Mouse (Mus musculus) heart, embryonic 15.5 days (tissue): ENCODE data around the gene Kif26b. TPM values are rescaled to one million over a fixed set of nuclear protein-coding genes. Genes with fewer than 3 reads are reported as not detected.

Source experiments
- ATAC-seq: fragments of 200-750 bp; cut with Nextera tagmentation; replicated peaks from 2 replicates; pipeline ENCODE4 v1.8.0; 2017; ENCODE audit warnings: low read depth, moderate TSS enrichment; ENCODE audit not compliant: insufficient number of reproducible peaks, insufficient read depth, low FRiP score
- H3K27ac ChIP-seq: fragments of 300-500 bp; sonication (generic); 2 replicates; pipeline ENCODE4 v1.5.1; 2015; ENCODE audit warnings: mild to moderate bottlenecking, inconsistent platforms
- H3K27me3 ChIP-seq: fragments of 300-500 bp; sonication (generic); 2 replicates; pipeline ENCODE4 v1.6.1; 2015; ENCODE audit warnings: inconsistent platforms
- H3K36me3 ChIP-seq: fragments of 300-500 bp; sonication (generic); 2 replicates; pipeline ENCODE4 v1.6.1; 2015; ENCODE audit warnings: mild to moderate bottlenecking, inconsistent platforms
- H3K4me1 ChIP-seq: fragments of 300-500 bp; sonication (generic); replicated peaks from 2 replicates; pipeline ENCODE4 v1.6.1; 2015; ENCODE audit warnings: inconsistent platforms
- H3K4me2 ChIP-seq: fragments of 300-500 bp; sonication (generic); 2 replicates; pipeline ENCODE4 v1.6.1; 2015; ENCODE audit warnings: inconsistent platforms, mild to moderate bottlenecking, moderate library complexity
- H3K4me3 ChIP-seq: fragments of 300-500 bp; sonication (generic); 2 replicates; pipeline ENCODE4 v1.5.1; 2015; ENCODE audit warnings: mild to moderate bottlenecking, inconsistent platforms
- H3K9ac ChIP-seq: fragments of 300-500 bp; sonication (generic); 2 replicates; pipeline ENCODE4 v1.6.1; 2015; ENCODE audit warnings: mild to moderate bottlenecking, inconsistent platforms
- H3K9me3 ChIP-seq: fragments of 300-500 bp; sonication (generic); replicated peaks from 2 replicates; pipeline ENCODE4 v1.6.1; 2016; ENCODE audit warnings: inconsistent platforms
- WGBS: fragments of 180-500 bp; shearing (Covaris S2); methylation state at CpG from one replicate; pipeline ENCODE4 v1.1.7; 2015; ENCODE audit warnings: mixed read lengths; 5-methylcytosine and 5-hydroxymethylcytosine counted together
- polyA plus RNA-seq: library from polyadenylated mRNA; unstranded; fragments of >200 nt; fragmentation: Nextera tagmentation; extraction: Ambion mirVana; gene quantifications from 2 replicates; pipeline ENCODE4 v1.2.1, GENCODE M21; 2015

Kif26b gene
- polyA plus RNA-seq, 1 experiment from 2014 or later, result 7.3 TPM

DNA sequence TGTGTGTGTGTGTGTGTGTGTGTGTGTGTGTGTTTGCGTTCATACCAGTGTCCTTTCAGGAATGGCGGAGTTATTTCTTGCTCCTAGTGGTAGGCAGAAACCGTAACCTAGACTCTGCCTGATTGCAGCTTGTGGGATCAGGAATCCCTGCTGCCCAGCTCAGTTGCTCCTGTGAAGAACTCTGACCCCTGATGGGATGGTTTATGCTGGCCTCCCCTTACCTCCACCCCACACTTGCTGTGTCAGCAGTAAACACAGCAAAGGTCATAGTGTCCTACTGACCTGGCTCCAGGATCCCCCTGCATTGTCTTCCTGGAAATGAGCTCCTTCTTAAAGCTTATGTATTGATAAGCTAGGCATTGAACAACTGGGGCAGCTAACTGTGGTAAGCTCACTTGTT, 162.8 kb downstream of the Kif26b start:
- H3K9ac ChIP-seq, result no peak overlapping the region
- WGBS, result 84% methylated on average over 3 of the region's 3 CpGs
- no peak overlapping the region for H3K4me3 ChIP-seq
- peaks cover 6% of the 10 kb centered on the region; the same call in 1 of the 2 replicates for H3K4me1 ChIP-seq
- no peak overlapping the region for H3K4me2 ChIP-seq
- no peaks in the 10 kb centered on the region for H3K9me3 ChIP-seq
- no peaks in the 10 kb centered on the region for H3K36me3 ChIP-seq
- no peak for ATAC-seq
- no peak overlapping the region for H3K27ac ChIP-seq
- H3K27me3 ChIP-seq, result no peaks in the 10 kb centered on the region

- WGBS, result 74% methylated on average over 4 of the region's 4 CpGs
Measured at GRCm38 (mm10) chr1:178700102-178700501, 171.2 kb downstream of the Kif26b start.

GRCm38 (mm10) chr1:178703496-178703895, 174.6 kb downstream of the Kif26b start:
- Histone ChIP-seq H3K4me1 (0 out of 2 replicates have a peak, but pooled peaks cover 2% of the 10 kb centered on the region), H3K9me3 (no peaks in the 10 kb centered on the region), H3K4me3 (no peak overlapping the region), H3K4me2 (no peak overlapping the region), H3K36me3 (no peaks in the 10 kb centered on the region), H3K27me3 (no peaks in the 10 kb centered on the region), H3K9ac (no peak overlapping the region), H3K27ac (no peak overlapping the region)
- WGBS, result 72% methylated on average over 8 of the region's 8 CpGs
- ATAC-seq, result no peak

More at GRCm38 (mm10) chr1:178700102-178700501, 171.2 kb downstream of the Kif26b start:
- no peaks in the 10 kb centered on the region for H3K27me3 ChIP-seq
- H3K36me3 ChIP-seq, result no peaks in the 10 kb centered on the region
- no peak overlapping the region for H3K4me2 ChIP-seq
- ATAC-seq, result no peak
- no peak overlapping the region for H3K9ac ChIP-seq
- no peaks in the 10 kb centered on the region for H3K4me1 ChIP-seq
- no peak overlapping the region for H3K27ac ChIP-seq
- no peaks in the 10 kb centered on the region for H3K9me3 ChIP-seq
- H3K4me3 ChIP-seq, result no peak overlapping the region

- Histone ChIP-seq H3K36me3 (no peaks in the 10 kb centered on the region), H3K27ac (no peak overlapping the region), H3K9ac (no peak overlapping the region), H3K27me3 (no peaks in the 10 kb centered on the region), H3K4me1 (0 out of 2 replicates have a peak, but pooled peaks cover 11% of the 10 kb centered on the region), H3K9me3 (no peaks in the 10 kb centered on the region), H3K4me2 (no peak overlapping the region), H3K4me3 (no peak overlapping the region)
- 63% methylated on average over 7 of the region's 7 CpGs for WGBS
- no peak for ATAC-seq
Measured at GRCm38 (mm10) chr1:178707925-178708351, 179.0 kb downstream of the Kif26b start.

DNA sequence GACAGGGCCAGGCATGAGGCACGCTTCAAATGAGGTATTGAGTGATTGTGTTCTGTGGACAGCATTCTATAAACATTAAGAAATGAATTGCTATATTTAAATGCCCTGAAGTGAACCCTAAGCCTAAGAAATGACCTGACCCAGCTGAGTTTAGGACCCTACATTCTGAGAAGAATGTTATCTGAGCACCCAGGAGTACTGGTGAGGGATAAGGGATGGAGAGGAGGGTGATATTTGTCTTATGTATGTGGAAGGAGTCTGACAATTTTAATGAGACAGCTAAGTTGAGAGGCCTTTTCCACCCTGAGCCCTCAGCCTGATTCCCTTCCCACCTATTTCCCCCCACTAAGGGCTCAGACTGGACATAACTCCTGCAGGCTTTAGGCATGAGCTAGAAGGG, 179.4 kb downstream of the Kif26b start:
- Histone ChIP-seq H3K4me2 (no peak overlapping the region), H3K9me3 (no peaks in the 10 kb centered on the region), H3K36me3 (no peaks in the 10 kb centered on the region), H3K4me1 (0 out of 2 replicates have a peak, but pooled peaks cover 12% of the 10 kb centered on the region), H3K27ac (no peak overlapping the region), H3K9ac (no peak overlapping the region), H3K27me3 (no peaks in the 10 kb centered on the region), H3K4me3 (no peak overlapping the region)
- 70% methylated on average over 1 of the region's 1 CpGs for WGBS
- ATAC-seq, result no peak; the same call in 1 of the 2 replicates

- Histone ChIP-seq H3K4me1 (peaks cover 29% of the 10 kb centered on the region), H3K9me3 (no peaks in the 10 kb centered on the region), H3K9ac (no peak overlapping the region), H3K27me3 (no peaks in the 10 kb centered on the region), H3K4me3 (no peak overlapping the region), H3K27ac (no peak overlapping the region), H3K36me3 (no peaks in the 10 kb centered on the region), H3K4me2 (no peak overlapping the region)
- ATAC-seq, result no peak
- 51% methylated on average over 9 of the region's 9 CpGs for WGBS
Measured at GRCm38 (mm10) chr1:178712189-178712873, 183.4 kb downstream of the Kif26b start.

- H3K4me3 ChIP-seq, result no peak overlapping the region
- H3K9ac ChIP-seq, result no peak overlapping the region
- ATAC-seq, result no peak
- peaks cover 27% of the 10 kb centered on the region for H3K4me1 ChIP-seq
- H3K9me3 ChIP-seq, result no peaks in the 10 kb centered on the region; the same call in 1 of the 2 replicates
- WGBS, result 87% methylated on average over 5 of the region's 5 CpGs
- no peak overlapping the region for H3K27ac ChIP-seq
- H3K36me3 ChIP-seq, result peaks cover 2% of the 10 kb centered on the region; the same call in 1 of the 2 replicates
- no peak overlapping the region for H3K4me2 ChIP-seq
- H3K27me3 ChIP-seq, result no peaks in the 10 kb centered on the region
Measured at GRCm38 (mm10) chr1:178714209-178714608, 185.3 kb downstream of the Kif26b start.

DNA sequence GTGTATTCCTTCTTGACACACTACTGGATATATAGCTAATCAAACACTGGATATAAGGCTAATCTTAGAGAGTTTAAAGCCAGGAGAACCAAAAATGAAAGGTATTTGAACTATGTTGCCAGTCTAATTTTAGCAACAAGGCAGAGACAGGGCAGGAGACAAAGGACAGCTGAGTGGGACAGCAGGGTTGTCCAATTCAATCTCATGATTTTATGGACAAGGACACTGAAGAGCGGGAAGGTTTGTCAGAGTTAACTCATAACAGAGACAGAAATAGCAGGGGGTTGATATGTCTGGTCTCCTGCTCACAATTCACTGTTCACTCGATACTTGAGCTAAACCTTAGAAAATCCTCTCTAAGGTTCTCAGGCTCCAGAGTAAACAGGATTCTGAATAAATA, 187.5 kb downstream of the Kif26b start:
- Histone ChIP-seq H3K4me3 (no peak overlapping the region), H3K4me2 (0 out of 2 replicates have a peak overlapping the region, but pooled peaks have one; percentile 13), H3K9ac (no peak overlapping the region), H3K27me3 (no peaks in the 10 kb centered on the region), H3K27ac (peak overlapping the region; percentile 86), H3K4me1 (peaks cover 27% of the 10 kb centered on the region), H3K36me3 (peaks cover 6% of the 10 kb centered on the region; the same call in 1 of the 2 replicates), H3K9me3 (no peaks in the 10 kb centered on the region; the same call in 1 of the 2 replicates)
- WGBS, result 34% methylated on average over 2 of the region's 2 CpGs
- no peak; the same call in 1 of the 2 replicates for ATAC-seq

GRCm38 (mm10) chr1:178720821-178721220, 191.9 kb downstream of the Kif26b start:
- Histone ChIP-seq H3K27me3 (no peaks in the 10 kb centered on the region), H3K4me1 (peaks cover 15% of the 10 kb centered on the region), H3K36me3 (peaks cover 6% of the 10 kb centered on the region; the same call in 1 of the 2 replicates), H3K9ac (no peak overlapping the region), H3K27ac (no peak overlapping the region), H3K4me2 (no peak overlapping the region), H3K4me3 (no peak overlapping the region), H3K9me3 (no peaks in the 10 kb centered on the region; the same call in 1 of the 2 replicates)
- ATAC-seq, result no peak
- 75% methylated on average over 2 of the region's 2 CpGs for WGBS

- H3K9me3 ChIP-seq, result no peaks in the 10 kb centered on the region; the same call in 1 of the 2 replicates
- no peak overlapping the region for H3K9ac ChIP-seq
- no peak for ATAC-seq
- no peaks in the 10 kb centered on the region for H3K27me3 ChIP-seq
- peaks cover 5% of the 10 kb centered on the region for H3K4me1 ChIP-seq
- peaks cover 6% of the 10 kb centered on the region; the same call in 1 of the 2 replicates for H3K36me3 ChIP-seq
- WGBS, result 57% methylated on average over 4 of the region's 4 CpGs
- no peak overlapping the region for H3K4me2 ChIP-seq
- peak overlapping the region; percentile 39; the same call in 1 of the 2 replicates for H3K27ac ChIP-seq
- H3K4me3 ChIP-seq, result no peak overlapping the region
Measured at GRCm38 (mm10) chr1:178722793-178723192, 193.9 kb downstream of the Kif26b start.

DNA sequence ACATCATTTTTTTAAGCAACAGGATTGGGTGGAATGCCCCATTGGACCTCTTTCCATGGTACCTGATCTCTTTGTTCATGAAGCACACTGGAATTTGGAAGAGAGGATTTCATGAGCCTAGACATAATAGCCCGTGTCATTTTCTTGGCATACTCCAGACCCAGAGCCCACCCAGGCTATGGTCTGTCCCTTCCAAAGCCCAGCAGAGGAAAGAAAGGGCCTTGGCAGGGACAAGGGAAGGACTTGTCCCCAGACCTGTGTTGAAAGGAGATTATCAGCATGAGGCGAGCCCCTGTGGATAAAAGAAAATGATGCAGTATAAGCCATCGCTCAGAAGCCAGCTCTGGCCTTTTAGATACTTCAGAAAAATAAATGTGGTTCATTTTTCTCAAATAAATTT, 196.6 kb downstream of the Kif26b start:
- no peaks in the 10 kb centered on the region for H3K27me3 ChIP-seq
- ATAC-seq, result no peak
- WGBS, result 46% methylated on average over 3 of the region's 3 CpGs
- no peak overlapping the region for H3K27ac ChIP-seq
- peaks cover 5% of the 10 kb centered on the region for H3K4me1 ChIP-seq
- H3K4me3 ChIP-seq, result no peak overlapping the region
- H3K36me3 ChIP-seq, result no peaks in the 10 kb centered on the region
- H3K9ac ChIP-seq, result no peak overlapping the region
- H3K9me3 ChIP-seq, result no peaks in the 10 kb centered on the region
- H3K4me2 ChIP-seq, result no peak overlapping the region

DNA sequence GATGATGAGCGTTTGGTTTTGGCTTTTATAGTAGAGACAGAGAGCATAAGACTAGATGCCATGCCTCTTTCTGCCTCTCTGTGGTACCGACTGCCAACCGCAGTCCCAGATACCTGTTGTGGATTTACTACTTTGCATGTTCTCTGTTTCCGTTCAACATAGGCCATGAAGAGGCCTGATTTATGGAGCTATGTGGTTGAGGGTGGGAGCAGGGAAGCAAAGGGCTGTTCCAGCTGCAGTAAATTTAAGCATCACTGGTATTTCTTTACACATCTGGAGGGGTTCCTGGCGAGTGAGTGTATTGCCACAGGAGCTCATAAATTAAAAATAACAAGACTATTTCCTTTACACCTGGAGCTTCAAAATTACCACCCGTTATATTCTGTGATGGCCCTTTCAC, 199.3 kb downstream of the Kif26b start:
- no peaks in the 10 kb centered on the region for H3K27me3 ChIP-seq
- H3K4me3 ChIP-seq, result no peak overlapping the region
- ATAC-seq, result no peak
- no peak overlapping the region for H3K4me2 ChIP-seq
- no peaks in the 10 kb centered on the region for H3K36me3 ChIP-seq
- H3K27ac ChIP-seq, result no peak overlapping the region
- 90% methylated on average over 6 of the region's 6 CpGs for WGBS
- peaks cover 14% of the 10 kb centered on the region for H3K4me1 ChIP-seq
- H3K9me3 ChIP-seq, result no peaks in the 10 kb centered on the region
- H3K9ac ChIP-seq, result no peak overlapping the region
